Comparison of ENCODE assay signal across 22 mouse cellular contexts in genomic region chr8:22405733-22406132, GRCm38 (mm10). TPM values are rescaled to one million over a fixed set of nuclear protein-coding genes. Genes with fewer than 3 reads are reported as not detected.
DNase-seq lines count a peak whose midpoint lies in the region; ATAC-seq and TF ChIP-seq lines count a peak whose summit lies in the region.
"Had no signal": no experiment of that assay in that cellular context is flagged by ENCODE, and none has a peak within 500 bp of the region (broad histone marks: within the 10 kb centered on the region; RNA-seq: fewer than 3 reads in every experiment).

No protein-coding gene starts in this region.

- intact Hi-C loops in heart, postnatal 36 days (cut with DNase I) = no loop called here

- H3K36me3 ChIP-seq in CH12.LX (replicated peaks in 1 of 2; ENCODE audit: control insufficient read depth in 1 of 2, insufficient read depth in 1 of 2, low read length in 1 of 2) = peaks cover 0 to 9% of the 10 kb centered on the region in 2 experiments
- H3K36me3 ChIP-seq: embryonic facial prominence, embryonic 13.5 days; forebrain, embryonic 15.5 days; hindbrain, embryonic 12.5 days; liver, embryonic 12.5 days; midbrain, embryonic 13.5 days; stomach, embryonic 15.5 days had no signal

- no peak overlapping the region for H3K27ac ChIP-seq in CH12.LX (ENCODE audit: insufficient read depth, low read depth)
- H3K27ac ChIP-seq: embryonic facial prominence, embryonic 13.5 days; forebrain, embryonic 15.5 days; hindbrain, embryonic 12.5 days; liver, embryonic 12.5 days; midbrain, embryonic 13.5 days; stomach, embryonic 15.5 days had no signal

- TF ChIP-seq EP300 in CH12.LX (IDR thresholded peaks at IDR 0.05; ENCODE audit: low read length) = no peak

- dilution Hi-C loops in CH12.LX (cut with MboI; ENCODE audit: extremely low pct_ligation_motif_present, extremely low pct_unique_long_range_greater_than_20kb, low sequenced_read_pairs) = no loop called here

- no peak overlapping the region for H3K4me2 ChIP-seq in CH12.LX (ENCODE audit: insufficient read depth, low read depth, poor library complexity, severe bottlenecking)
- H3K4me2 ChIP-seq: embryonic facial prominence, embryonic 13.5 days; forebrain, embryonic 15.5 days; hindbrain, embryonic 12.5 days; liver, embryonic 12.5 days; midbrain, embryonic 13.5 days; stomach, embryonic 15.5 days had no signal

- no peak overlapping the region for H3K9ac ChIP-seq in CH12.LX (ENCODE audit: insufficient read depth, low read depth)
- H3K9ac ChIP-seq: embryonic facial prominence, embryonic 13.5 days; forebrain, embryonic 15.5 days; hindbrain, embryonic 12.5 days; liver, embryonic 12.5 days; midbrain, embryonic 13.5 days; stomach, embryonic 15.5 days had no signal

- no peaks in the 10 kb centered on the region for H3K9me3 ChIP-seq in CH12.LX (replicated peaks; ENCODE audit: low read length)
- H3K9me3 ChIP-seq: embryonic facial prominence, embryonic 13.5 days; forebrain, embryonic 15.5 days; hindbrain, embryonic 12.5 days; liver, embryonic 12.5 days; midbrain, embryonic 13.5 days; stomach, embryonic 15.5 days had no signal

- TF ChIP-seq POLR2A in CH12.LX (IDR thresholded peaks at IDR 0.05; ENCODE audit: low read depth, low read length) = no peak

- ATAC-seq in monocyte, adult 5-6 weeks (replicated peaks; ENCODE audit: insufficient number of reproducible peaks, low FRiP score, low TSS enrichment, poor library complexity, severe bottlenecking) = peak; percentile 70; the same call in 1 of the 2 replicates
- ATAC-seq: forebrain, embryonic 15.5 days; liver, embryonic 12.5 days; midbrain, embryonic 13.5 days; Patski had no signal

- DNase-seq in 416B (ENCODE audit: low read depth) = peak; percentile 97
- DNase-seq in CH12.LX (ENCODE audit: extremely low read depth) = peak; percentile 29
- peak; percentile 35 for DNase-seq in fibroblast of lung, adult 2 months (ENCODE audit: low read depth)
- DNase-seq in adrenal gland, adult 2 months = no peak
- DNase-seq in embryo, embryonic 10 days (ENCODE audit: low spot score) = no peak
- no peak for DNase-seq in kidney, postnatal 25 days
- no peak for DNase-seq in heart, postnatal 36 days
- DNase-seq: adrenal gland, postnatal 25 days; cerebellum, adult 8-10 months; gastrocnemius, postnatal 25 days; kidney, adult 9 months; lung, adult 2 months; lung, postnatal 4 days; thymus, adult 2 months had no signal

- in situ Hi-C loops in CH12.LX (cut with MboI; ENCODE audit: low pct_ligation_motif_present, low pct_unique_long_range_greater_than_20kb, low sequenced_read_pairs) = no loop called here

- peaks cover 0 to 5% of the 10 kb centered on the region in 2 experiments; a peak in 1 of 4 replicates for H3K4me1 ChIP-seq in CH12.LX (ENCODE audit: control insufficient read depth in 1 of 2, insufficient read depth in 2 of 2)
- H3K4me1 ChIP-seq: embryonic facial prominence, embryonic 13.5 days; hindbrain, embryonic 12.5 days; stomach, embryonic 15.5 days had no signal

- no peak for TF ChIP-seq CTCF in CH12.LX (conservative IDR thresholded peaks at IDR 0.05 in 1 of 2, IDR thresholded peaks at IDR 0.05 in 1 of 2; ENCODE audit: low read depth in 2 of 2, low read length in 2 of 2)

- no peaks in the 10 kb centered on the region for H3K79me2 ChIP-seq in CH12.LX (replicated peaks; ENCODE audit: control insufficient read depth, extremely low read depth, insufficient read depth, poor library complexity, severe bottlenecking)

- TF ChIP-seq RAD21 in CH12.LX (IDR thresholded peaks at IDR 0.05; ENCODE audit: low read depth, low read length) = no peak

- H3K4me3 ChIP-seq in CH12.LX (replicated peaks in 1 of 3; ENCODE audit: low read depth in 2 of 3, low read length in 2 of 3, poor library complexity in 1 of 3) = no peak overlapping the region
- H3K4me3 ChIP-seq: embryonic facial prominence, embryonic 13.5 days; forebrain, embryonic 15.5 days; hindbrain, embryonic 12.5 days; liver, embryonic 12.5 days; midbrain, embryonic 13.5 days; stomach, embryonic 15.5 days had no signal

- no peaks in the 10 kb centered on the region for H3K27me3 ChIP-seq in CH12.LX (replicated peaks)
- H3K27me3 ChIP-seq: embryonic facial prominence, embryonic 13.5 days; forebrain, embryonic 15.5 days; hindbrain, embryonic 12.5 days; liver, embryonic 12.5 days; midbrain, embryonic 13.5 days; Patski; stomach, embryonic 15.5 days had no signal

TF ChIP-seq in CH12.LX, 34 proteins besides CTCF, POLR2A, EP300 and RAD21:
- TF ChIP-seq MAX (IDR thresholded peaks at IDR 0.05; ENCODE audit: low read length) (no peak), UBTF (IDR thresholded peaks at IDR 0.05; ENCODE audit: low read depth, low read length) (no peak), RCOR1 (conservative IDR thresholded peaks at IDR 0.05; ENCODE audit: low read depth, low read length) (no peak), HCFC1 (IDR thresholded peaks at IDR 0.05; ENCODE audit: low read depth, low read length) (no peak), ELF1 (IDR thresholded peaks at IDR 0.05; ENCODE audit: low read depth, low read length) (no peak), ZNF384 (IDR thresholded peaks at IDR 0.05; ENCODE audit: low read depth, low read length) (no peak), IRF4 (IDR thresholded peaks at IDR 0.05; ENCODE audit: low read depth, low read length) (no peak), TCF12 (IDR thresholded peaks at IDR 0.05; ENCODE audit: low read depth, low read length) (no peak), TBP (conservative IDR thresholded peaks at IDR 0.05; ENCODE audit: low read depth, low read length) (no peak), JUN (IDR thresholded peaks at IDR 0.05; ENCODE audit: insufficient read depth, low read depth, low read length) (no peak), USF1 (IDR thresholded peaks at IDR 0.05; ENCODE audit: low read depth, low read length) (no peak), ZKSCAN1 (IDR thresholded peaks at IDR 0.05; ENCODE audit: borderline replicate concordance, low read depth, low read length) (no peak), MEF2A (IDR thresholded peaks at IDR 0.05; ENCODE audit: borderline replicate concordance, low read depth, low read length) (no peak), ZC3H11A (IDR thresholded peaks at IDR 0.05; ENCODE audit: low read depth, low read length) (no peak), SMC3 (IDR thresholded peaks at IDR 0.05; ENCODE audit: low read depth, low read length) (no peak), POLR2AphosphoS2 (IDR thresholded peaks at IDR 0.05; ENCODE audit: low read depth, low read length) (no peak), SIN3A (IDR thresholded peaks at IDR 0.05; ENCODE audit: low read length) (no peak), E2F4 (IDR thresholded peaks at IDR 0.05; ENCODE audit: insufficient replicate concordance, low read depth, low read length) (no peak)
TF ChIP-seq in CH12.LX: peak in this region for 0.

RNA-seq across cellular contexts. Expression of gene Mrps31, which starts 5.4 kb away (rescaled TPM):
- total RNA-seq in CH12.LX (2012; rRNA removed) (22.0 and 28.2 TPM in 2 replicates), CH12.LX (2014; rRNA removed) (53.7 and 67.4 TPM in 2 replicates)
- polyA plus RNA-seq in CH12.LX (2012; ENCODE audit: insufficient read length, low read depth) = 30.0 and 31.1 TPM in 2 replicates
- total RNA-seq in monocyte, adult 5-6 weeks (2017) = 11.2 to 22.1 TPM (median 17.3 TPM) in 3 replicates
- total RNA-seq in adrenal gland, adult 2 months (2021) = 10 to 100 TPM; 35.9 to 51.0 TPM
- 2.1 and 3.3 TPM in 2 replicates for polyA plus RNA-seq in adrenal gland, adult 2 months (2012; rRNA removed)
- 10 to 100 TPM; 55.7 to 57.1 TPM for total RNA-seq in heart, postnatal 36 days (2021)

RNA-seq across cellular contexts. Expression of gene Slc25a15, which starts 7.3 kb away (rescaled TPM):
- total RNA-seq in CH12.LX (2012; rRNA removed) = 10.3 and 12.1 TPM in 2 replicates
- total RNA-seq in CH12.LX (2014; rRNA removed) = 10.1 and 10.7 TPM in 2 replicates
- polyA plus RNA-seq in CH12.LX (2012; ENCODE audit: insufficient read length, low read depth) = 5.6 and 6.4 TPM in 2 replicates
- 2.8 to 5.7 TPM (median 3.0 TPM) in 3 replicates for total RNA-seq in monocyte, adult 5-6 weeks (2017)
- 10 to 100 TPM; 11.8 to 15.7 TPM for total RNA-seq in adrenal gland, adult 2 months (2021)
- polyA plus RNA-seq in adrenal gland, adult 2 months (2012; rRNA removed) = 4.1 and 6.2 TPM in 2 replicates
- 10 to 100 TPM; 13.0 to 13.8 TPM for total RNA-seq in heart, postnatal 36 days (2021)

Comparison
In these comparisons a context has a peak if more than half of its experiments do, and no peak if none do; other contexts are left out.
1. DNase-seq: peak in 416B (single experiment), CH12.LX (single experiment) and fibroblast of lung, adult 2 months (single experiment); none in adrenal gland, adult 2 months (single experiment), embryo, embryonic 10 days (single experiment), kidney, postnatal 25 days (0 of 2) and heart, postnatal 36 days (0 of 2).